Mouse (Mus musculus) mouse embryonic stem cell (cell line): Measurements from ENCODE around the gene Fbxl2.
"Not testable (repeated sequence)": the region's sequence is repeated elsewhere in the genome, so short reads cannot be mapped to it uniquely, and the experiment has no call there.

Experiments
- in situ Hi-C, 2 experiments: fragments of 300-500 bp; cut with MboI; formaldehyde crosslinking; loops; 1 replicate in 1 of 2; 3 replicates in 1 of 2; pipeline ENCODE4 v1.14.3; 2019 to 2020; ENCODE audit warnings: low sequenced_read_pairs in 2 of 2, low pct_unique_long_range_greater_than_20kb in 1 of 2, mixed read lengths in 1 of 2; ENCODE audit not compliant: unreplicated experiment in 1 of 2

Gene Fbxl2

DNA sequence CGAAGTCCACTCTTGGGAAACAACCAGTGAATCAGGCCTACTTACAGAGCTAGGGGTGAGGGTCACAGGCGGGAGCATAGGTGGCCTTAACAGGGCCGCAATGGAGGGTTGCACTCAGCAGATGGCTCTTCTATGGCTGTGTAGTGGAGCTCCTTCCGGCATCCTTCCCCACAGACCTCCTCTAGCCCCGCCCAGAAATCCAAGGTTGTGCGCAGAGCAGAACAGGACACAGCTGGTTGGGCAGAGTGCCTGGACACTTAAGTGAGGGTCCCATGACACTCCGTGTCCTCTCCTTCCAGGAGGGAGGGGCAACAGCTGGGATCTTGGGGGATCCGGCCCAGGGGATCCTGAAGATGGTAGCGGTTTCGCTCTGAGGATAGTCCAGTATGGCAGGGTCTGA, at the start of gene Fbxl2:
Gene Fbxl2 (minus strand): TSS at position 164 of the 400 bp plus-strand sequence.
- in situ Hi-C loops: no loop called here

DNA sequence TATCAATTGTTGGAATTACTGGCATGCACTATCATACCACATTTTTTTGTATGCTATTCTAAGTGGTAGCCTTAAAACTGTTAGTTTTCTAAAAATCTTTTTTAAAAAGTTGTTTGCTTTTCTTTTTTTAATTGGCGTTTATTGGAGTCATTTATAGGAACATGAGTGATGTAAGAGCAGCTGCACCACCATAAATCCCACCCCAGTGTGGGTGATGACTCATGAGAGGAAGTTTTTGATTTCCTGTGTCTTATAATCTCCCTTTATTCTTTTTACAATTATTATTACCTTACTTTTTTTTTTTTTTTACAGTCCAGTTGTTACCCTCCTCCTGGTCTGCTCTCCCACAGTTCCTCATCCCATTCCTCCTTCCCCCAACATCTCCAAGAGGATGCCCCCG, 48.9 kb upstream of the Fbxl2 start:
- in situ Hi-C loops: loop anchor here in 1 of 2 experiments (10.0 kb wide), 1 partner anchor 100 kb away; no protein-coding TSS in a partner anchor

DNA sequence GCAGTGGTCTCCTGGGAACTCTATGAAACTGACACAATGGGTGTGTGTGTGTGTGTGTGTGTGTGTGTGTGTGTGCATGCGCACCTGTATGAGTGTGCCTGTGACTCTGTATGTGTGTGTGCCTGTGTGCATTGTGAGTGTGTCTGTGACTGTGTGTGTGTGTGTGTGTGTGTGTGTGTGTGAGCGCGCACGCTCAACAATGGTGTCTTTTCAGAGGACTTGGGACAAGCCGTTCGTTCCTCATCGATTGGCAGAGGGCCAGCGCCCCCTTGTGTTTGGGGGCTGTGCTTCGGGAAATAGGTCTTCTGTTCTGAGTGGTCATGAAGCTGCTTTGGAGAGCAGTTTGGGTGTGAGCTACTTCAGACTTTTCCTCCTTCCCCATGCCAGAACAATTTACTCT, 46.2 kb upstream of the Fbxl2 start:
- in situ Hi-C loops: loop anchor here in 1 of 2 experiments (10.0 kb wide), 1 partner anchor 97 kb away; no protein-coding TSS in a partner anchor

DNA sequence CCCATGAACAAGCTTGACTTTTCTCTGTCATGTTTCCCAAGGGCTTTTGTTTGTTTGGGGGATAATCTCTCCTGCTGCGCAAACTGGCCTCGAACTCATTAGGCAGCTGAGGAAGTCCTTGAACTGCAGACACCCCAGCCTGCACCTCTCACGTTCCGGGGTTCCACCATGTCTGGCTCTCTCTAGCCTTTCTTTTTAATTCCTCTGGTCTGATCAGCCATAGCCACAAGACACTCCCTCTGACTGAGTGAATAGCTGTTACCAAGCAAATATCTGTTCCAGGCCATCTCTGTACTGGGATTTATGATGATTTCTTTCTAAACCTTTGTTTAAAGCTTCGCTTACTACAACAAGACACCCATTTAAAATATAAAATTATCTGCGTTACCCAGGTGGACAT, 42.9 kb upstream of the Fbxl2 start:
- in situ Hi-C loops: not testable (repeated sequence)

DNA sequence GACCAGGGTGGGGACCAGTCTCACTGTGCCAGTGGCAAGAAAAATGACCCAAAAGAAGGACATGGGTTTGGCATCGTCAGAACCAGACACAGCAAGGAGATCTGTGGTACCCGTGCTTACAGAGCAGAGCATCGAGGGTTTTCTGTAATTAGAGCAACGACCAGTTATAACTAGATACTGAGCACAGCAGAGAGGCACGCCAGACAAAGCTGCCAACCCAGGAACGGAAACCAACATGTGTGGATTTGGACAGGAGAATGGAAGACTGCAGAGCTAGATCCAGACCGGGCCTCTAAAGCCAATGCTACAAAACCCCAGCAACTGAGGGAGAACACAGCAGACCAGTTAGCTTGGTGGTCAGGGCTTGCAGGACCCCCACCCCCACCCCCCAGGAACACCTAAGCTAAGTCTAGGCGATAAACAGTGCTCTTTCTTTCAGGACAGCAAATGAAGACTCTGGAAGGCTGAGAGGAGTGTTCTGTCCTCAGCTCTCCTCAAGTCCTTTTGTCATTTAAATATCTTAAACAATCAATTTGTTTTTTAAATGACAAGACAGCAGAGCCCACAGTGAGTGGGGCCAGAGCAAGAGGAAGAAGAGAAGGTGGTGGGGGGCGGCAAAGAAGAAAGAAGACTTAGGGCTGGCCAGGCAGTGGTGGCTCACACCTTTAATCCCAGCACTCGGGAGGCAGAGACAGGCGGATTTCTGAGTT, 41.3 kb upstream of the Fbxl2 start:
- in situ Hi-C loops: no loop called here

DNA sequence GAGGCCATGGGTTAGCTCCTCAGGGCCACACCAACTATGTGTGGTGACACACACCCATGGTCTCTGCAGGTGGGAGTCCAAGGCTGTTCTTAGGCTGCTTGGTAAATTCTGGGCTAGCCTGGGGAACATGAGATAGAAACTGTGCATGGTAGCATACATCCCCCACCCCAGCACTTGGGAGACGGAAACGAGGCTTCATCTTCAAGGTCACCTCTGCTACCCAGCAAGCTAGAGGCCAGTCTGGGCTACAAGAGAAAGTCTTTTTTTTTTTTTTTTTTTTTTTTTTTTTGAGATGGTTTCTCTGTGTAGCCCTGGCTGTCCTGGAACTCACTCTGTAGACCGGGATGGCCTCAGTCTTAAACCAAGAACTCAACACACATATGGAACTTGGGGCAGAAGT, 40.4 kb upstream of the Fbxl2 start:
- in situ Hi-C loops: no loop called here

DNA sequence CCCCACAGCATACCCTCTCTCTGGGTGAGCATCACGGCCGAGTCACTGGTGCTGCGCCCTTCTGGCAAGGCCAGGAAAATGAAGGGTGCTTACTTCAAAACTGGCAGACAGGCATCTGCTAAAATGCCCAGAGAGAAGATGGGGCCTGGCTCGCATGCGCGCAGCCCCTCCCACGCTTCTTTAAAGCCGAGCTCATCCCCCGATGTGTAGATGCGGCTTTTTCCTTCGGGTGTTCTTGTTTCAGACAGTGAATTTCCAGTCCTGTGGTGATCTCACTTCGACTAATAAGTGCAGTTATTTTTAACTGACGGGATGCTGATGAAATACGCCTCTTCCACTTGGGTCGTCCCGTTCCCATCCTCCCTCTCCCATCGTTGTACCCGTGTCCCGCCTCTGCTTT, 27.7 kb upstream of the Fbxl2 start:
- in situ Hi-C loops: no loop called here

DNA sequence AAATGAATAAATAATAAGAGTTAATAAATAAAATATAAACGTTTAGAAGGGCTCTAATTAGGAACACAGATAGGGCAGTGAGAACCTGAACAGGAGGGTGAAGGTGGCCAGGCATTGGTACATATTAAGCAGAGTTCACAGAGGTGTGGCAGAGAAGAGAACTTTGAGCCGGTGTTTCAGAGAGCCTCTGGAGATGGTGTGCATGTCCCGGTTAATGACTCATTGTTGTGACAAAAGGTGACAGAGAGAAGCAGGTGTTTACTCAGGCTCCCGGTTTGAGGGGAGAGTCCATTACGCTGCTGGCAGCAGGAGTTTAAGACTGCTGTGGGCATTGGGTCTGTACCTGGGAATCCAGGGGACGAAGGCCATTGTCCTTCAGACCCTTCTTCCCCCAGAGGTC, 23.4 kb upstream of the Fbxl2 start:
- in situ Hi-C loops: no loop called here

DNA sequence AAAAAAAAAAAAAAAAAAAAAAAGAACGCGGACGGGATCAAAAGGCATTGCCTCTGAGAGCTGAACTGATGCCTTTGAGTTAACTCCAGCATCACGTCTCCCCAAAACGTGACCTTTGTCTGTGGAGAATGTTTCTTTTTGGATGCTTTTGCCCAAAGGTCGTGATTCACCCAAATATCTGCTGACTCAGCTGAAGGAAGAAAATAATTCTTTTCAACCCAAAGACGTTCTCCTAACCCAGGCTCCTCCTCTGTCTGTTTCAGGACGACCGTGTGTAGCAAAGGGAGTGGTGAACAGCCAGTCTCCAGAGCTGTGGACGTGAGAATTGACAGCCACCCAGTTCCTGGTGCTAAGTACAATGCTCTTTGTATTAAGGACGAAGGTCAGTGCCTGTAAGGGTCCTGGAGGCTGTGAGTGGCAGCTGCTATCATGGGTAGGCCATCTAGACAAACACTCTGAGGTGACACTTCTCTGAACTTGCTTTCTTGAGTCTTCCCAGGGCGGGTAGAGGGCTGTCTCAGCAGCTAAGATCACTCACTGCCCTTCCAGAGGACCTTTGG, 22.6 kb upstream of the Fbxl2 start:
- in situ Hi-C loops: no loop called here

DNA sequence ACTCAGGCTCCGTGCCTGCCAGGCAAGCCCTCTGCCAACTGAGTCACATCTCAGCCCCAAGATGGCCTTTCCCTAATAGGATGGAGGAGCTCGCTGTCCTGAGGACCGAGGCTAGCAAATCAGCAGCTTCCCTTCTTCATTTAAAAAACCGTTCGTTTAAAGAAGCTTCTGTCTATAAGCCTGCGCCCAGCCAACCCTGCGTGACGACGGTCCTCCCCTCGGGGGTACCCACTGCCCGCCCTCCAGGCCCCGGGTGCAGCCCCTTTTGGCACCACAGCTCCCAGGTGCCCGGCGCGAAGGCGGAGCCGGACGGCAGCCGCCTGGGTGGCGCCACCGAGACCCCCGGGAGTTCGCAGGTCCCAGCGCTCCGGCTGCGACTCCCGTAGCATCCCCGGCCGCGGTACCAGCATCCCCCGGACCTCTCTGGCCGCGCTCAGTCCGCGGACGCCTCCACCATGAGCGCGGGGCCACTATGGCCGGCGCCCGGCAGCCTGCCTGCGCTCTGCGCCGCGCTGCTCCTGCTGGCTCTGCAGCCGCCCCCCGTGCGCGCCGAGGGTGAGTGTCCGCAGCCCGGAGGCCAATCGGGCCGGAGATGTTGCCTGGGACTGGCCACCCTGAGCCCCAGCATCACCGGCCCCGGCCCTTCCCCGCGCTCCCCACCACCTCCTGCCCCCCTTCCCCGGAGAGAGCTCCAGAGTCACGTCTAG, 11.3 kb upstream of the Fbxl2 start, which contains the start of gene Susd5:
Gene Susd5 (plus strand): TSS at position 51 of the 707 bp plus-strand sequence.
- in situ Hi-C loops: no loop called here

DNA sequence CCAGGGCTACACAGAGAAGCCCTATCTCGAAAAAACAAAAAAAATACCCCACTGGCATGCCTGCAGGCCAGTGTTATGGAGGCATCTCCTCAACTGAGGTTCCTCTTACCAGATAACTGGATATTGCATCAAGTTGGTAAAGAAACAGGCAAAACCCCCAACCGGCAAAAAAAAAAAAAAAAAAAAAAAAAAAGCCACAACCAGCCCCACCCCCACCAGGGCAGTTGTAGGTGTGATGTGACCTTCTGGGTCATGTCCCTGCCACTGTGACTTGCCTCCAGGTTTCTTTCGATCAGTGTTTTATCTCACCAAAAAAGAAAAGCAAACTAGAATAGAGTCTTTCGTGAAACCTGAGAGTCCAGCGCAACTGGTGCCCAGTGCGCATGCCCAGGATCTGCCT, 6.9 kb upstream of the Fbxl2 start:
- in situ Hi-C loops: no loop called here

DNA sequence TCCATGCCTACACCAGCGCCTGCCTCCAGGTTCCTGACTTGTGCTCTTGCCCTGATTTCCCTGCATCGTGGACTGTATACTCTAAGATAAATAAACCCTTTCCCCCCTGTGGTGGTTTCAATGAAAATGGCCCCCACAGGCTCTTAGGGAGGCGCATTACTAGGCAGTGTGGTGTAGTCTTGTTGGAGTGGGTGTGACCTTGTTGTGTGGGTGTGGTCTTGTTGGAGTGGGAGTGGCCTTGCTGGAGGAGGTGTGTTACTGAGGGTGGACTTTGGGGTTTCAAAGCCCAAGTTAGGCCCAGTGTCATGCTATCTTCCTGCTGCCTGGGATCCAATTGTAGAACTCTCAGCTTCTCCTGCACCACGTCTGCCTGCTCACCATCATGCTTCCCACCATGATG, 6.0 kb upstream of the Fbxl2 start:
- in situ Hi-C loops: no loop called here

DNA sequence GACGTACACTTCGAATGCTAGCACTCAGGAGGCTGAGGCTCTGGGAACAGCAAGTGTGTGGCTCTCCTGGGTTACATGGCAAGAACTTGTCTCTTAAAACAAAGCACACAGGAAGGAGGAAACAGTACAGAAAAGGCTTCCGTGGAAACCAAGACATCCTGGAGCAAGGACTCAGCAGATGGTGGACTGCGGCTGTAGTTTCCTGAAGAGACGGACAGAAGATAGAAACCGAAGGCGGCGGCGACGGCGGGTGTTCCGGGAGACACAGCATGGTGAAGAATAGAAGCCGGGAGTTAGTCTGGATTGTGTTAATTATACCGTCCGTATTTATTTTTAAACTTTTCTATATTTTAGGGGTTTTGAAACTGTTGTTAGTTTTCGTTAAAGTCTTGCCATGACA, 4.8 kb upstream of the Fbxl2 start:
- in situ Hi-C loops: no loop called here

DNA sequence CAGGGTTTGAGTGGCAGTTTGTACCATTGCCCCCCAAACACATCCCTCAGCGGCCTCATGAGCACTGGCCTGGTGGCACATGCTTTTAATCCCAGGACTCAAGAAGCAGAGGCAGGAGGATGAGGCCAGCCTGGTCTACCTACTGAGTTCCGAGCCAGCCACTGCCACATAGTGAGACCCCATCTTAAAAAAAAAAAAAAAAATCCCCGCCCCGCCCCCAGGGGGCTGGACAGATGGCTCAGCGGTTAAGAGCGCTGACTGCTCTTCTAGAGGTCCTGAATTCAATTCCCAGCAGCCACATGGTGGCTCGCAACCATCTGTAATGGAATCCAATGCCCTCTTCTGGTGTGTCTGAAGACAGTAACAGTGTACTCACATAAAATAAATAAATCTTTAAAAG, 4.1 kb upstream of the Fbxl2 start:
- in situ Hi-C loops: no loop called here

DNA sequence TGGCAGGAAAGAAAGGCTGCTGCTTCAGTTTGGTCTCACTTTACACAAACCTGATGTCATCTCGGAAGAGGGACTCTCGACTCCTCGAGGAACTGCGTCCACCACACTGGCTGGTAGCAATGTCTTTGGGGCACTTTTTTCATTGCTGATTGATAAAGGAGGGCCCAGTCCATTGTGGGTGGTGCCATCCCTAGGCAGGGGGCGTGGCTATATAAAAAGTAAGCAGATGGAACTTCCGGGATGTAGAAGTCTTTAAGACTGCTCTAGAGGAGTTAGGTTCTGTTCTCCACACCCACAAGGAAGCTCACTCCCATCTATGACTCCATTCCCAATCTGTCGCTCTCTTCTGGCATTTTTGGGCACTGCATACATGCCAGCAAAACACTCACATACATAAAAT, 685 bp upstream of the Fbxl2 start:
- in situ Hi-C loops: no loop called here

DNA sequence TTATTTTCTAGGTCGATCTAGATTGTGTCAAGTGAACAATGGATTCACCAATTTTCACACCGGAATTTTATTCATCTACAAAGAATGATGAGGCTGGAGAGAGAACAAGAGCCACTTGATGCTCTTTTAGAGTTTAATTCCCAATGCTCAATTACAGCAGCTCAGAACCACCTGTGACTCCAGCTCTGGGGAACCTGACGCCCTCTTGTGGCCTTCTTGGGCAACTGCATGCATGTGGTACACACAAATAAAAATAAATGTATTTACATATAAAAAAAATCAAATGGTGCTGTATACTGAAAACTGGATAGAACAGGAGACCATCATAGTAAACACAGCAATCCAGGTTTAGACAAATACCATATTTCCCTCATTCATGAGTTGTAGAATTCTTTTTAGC, 1.5 kb downstream of the Fbxl2 start:
- in situ Hi-C loops: no loop called here

DNA sequence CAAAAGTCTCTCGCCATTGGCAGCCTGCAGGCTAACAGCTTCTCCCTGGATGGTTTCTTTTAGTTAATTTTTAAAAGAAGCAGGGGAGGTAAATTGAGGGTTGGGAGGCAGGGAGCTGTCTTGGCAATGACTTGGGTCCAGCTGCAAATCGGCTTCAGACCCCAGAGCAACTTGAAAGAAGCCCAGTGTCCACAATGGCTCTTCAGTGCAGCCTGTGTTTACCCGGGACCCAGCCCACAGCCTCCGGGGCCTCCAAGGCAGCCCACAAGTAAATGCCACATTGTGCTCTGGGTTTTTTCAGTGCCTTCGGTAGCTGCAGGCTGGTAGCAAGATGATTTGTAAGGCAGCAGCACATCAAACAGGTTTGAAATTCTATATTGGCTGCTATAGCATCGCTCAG, 3.5 kb downstream of the Fbxl2 start:
- in situ Hi-C loops: no loop called here

DNA sequence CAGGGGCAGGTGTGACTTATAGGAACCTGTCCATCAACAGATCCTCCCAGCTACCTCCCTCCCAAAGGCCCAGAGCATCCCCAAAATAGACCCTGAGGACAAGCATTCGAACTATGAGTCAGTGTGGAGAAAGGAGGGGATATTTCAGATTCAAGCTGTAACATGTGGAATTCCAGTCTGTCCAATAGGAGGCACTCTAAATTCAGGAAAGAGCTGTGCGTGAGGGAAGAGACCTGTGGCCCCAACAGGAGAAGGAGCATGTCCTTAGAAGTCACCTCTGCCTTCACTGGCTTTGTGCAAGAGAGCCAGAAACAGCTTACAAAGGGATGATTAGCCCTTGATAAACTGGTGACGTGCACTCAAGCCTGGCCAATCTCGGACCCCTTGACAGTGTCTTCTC, 5.0 kb downstream of the Fbxl2 start:
- in situ Hi-C loops: no loop called here

DNA sequence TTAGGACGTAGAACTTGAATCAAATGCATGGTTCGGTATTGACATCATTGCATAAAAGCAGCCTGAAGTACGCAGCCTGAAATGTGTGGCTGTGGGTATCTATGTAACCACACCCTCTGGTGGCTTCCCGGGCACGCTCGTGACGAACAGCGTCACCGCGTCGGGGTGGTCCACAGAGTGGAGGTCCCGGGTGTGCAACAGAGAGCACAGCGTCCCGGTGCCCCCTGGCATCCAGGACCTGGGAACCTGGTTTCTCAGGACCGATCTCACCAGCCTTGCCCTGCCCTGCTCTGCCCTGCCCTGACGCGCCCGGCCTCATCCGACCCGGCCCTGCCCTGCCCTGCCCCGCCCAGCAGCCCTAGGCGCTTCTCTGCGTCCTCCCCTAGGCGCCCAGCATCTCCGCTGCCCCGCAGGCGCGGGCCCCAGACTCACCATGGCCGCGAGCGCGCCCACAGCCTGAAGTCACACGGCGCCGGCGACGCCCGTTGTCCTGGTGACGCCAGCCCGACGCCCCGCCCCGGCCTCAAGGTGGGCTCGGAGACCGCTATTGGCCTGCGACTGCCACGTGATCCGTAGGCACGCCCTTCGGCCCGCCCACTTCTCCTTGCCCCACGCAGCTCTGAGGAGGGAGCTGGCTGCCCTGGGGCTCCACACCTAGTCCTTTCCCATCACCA, 19.6 kb downstream of the Fbxl2 start:
- in situ Hi-C loops: no loop called here
